Mouse (Mus musculus): ENCODE measurements at regions not wholly inside any gene's neighbourhood (a gene's known extent, or its start where the extent isn't known, plus 50 kb on each side); places are given as distances from the start of the nearest gene placed in this dataset.

- no peak for TF ChIP-seq MYOD1 (IDR thresholded peaks at IDR 0.05; ENCODE audit: control insufficient read depth in 1 of 3, insufficient read length in 2 of 3, low read depth in 2 of 3)
- TF ChIP-seq POLR2A (IDR thresholded peaks at IDR 0.05; ENCODE audit: insufficient read length, low read depth) = no peak
- TF ChIP-seq REST (IDR thresholded peaks at IDR 0.05; ENCODE audit: insufficient read depth, insufficient read length) = no peak
- no peak for TF ChIP-seq USF1 (IDR thresholded peaks at IDR 0.05; ENCODE audit: low read depth)
- no peak for TF ChIP-seq POLR2AphosphoS2 (IDR thresholded peaks at IDR 0.05; ENCODE audit: insufficient read length, low read depth)
- no peak for TF ChIP-seq CEBPB (IDR thresholded peaks at IDR 0.05; ENCODE audit: insufficient read depth, poor library complexity, severe bottlenecking)
Observed at GRCm38 (mm10) chr13:6330320-6330950, 217.5 kb upstream of the Pitrm1 start.

All from myocyte (in vitro differentiated cells).